Mouse (Mus musculus) neural tube, embryonic 11.5 days (tissue): Measurements from ENCODE around the gene Rrn3. TPM values are rescaled to one million over a fixed set of nuclear protein-coding genes. Genes with fewer than 3 reads are reported as not detected.

Experiments used
- ATAC-seq: fragments of 200-750 bp; cut with Nextera tagmentation; 2 replicates; pipeline ENCODE4 v1.8.0; 2017; ENCODE audit warnings: moderate number of reproducible peaks, mild to moderate bottlenecking, moderate TSS enrichment, moderate library complexity; ENCODE audit not compliant: insufficient read depth, low FRiP score, low TSS enrichment
- DNase-seq: peaks from one replicate; pipeline ENCODE4 v3.0.0-alpha.2; 2015; ENCODE audit warnings: low spot score
- H3K27ac ChIP-seq: fragments of 300-500 bp; sonication (generic); 2 replicates; pipeline ENCODE4 v1.5.1; 2014; ENCODE audit warnings: low read depth, mild to moderate bottlenecking, low read length
- H3K27me3 ChIP-seq: fragments of 300-500 bp; sonication (generic); 2 replicates; pipeline ENCODE4 v1.6.1; 2014; ENCODE audit warnings: mild to moderate bottlenecking, low read length, mixed read lengths; ENCODE audit not compliant: control insufficient read depth, insufficient read depth
- H3K36me3 ChIP-seq: fragments of 300-500 bp; sonication (generic); 2 replicates; pipeline ENCODE4 v1.6.1; 2014; ENCODE audit warnings: mild to moderate bottlenecking, low read length, moderate library complexity, mixed read lengths; ENCODE audit not compliant: control insufficient read depth, insufficient read depth
- H3K4me1 ChIP-seq: fragments of 300-500 bp; sonication (generic); 2 replicates; pipeline ENCODE4 v1.6.1; 2014; ENCODE audit warnings: low read length, mixed read lengths; ENCODE audit not compliant: control insufficient read depth, insufficient read depth
- H3K4me2 ChIP-seq: fragments of 300-500 bp; sonication (generic); 2 replicates; pipeline ENCODE4 v1.6.1; 2014; ENCODE audit warnings: low read depth, mild to moderate bottlenecking, moderate library complexity
- H3K4me3 ChIP-seq: fragments of 300-500 bp; sonication (generic); 2 replicates; pipeline ENCODE4 v1.5.1; 2014; ENCODE audit warnings: low read depth, low read length
- H3K9ac ChIP-seq: fragments of 300-500 bp; sonication (generic); 2 replicates; pipeline ENCODE4 v1.6.1; 2014; ENCODE audit warnings: mild to moderate bottlenecking, low read length
- H3K9me3 ChIP-seq: fragments of 300-500 bp; sonication (generic); 2 replicates; pipeline ENCODE4 v1.6.1; 2016; ENCODE audit warnings: low read length; ENCODE audit not compliant: control insufficient read depth
- WGBS: fragments of 180-500 bp; shearing (Covaris S2); extraction: QIAGEN DNeasy Blood & Tissue Kit; methylation state at CpG from one replicate; pipeline ENCODE4 v1.1.7; 2014; 5-methylcytosine and 5-hydroxymethylcytosine counted together
- polyA plus RNA-seq: library from polyadenylated mRNA; unstranded; fragments of >200 nt; fragmentation: Nextera tagmentation; extraction: Ambion mirVana; gene quantifications from 2 replicates; pipeline ENCODE4 v1.2.1, GENCODE M21; 2014

The Rrn3 gene
- polyA plus RNA-seq, 1 experiment from 2014 or later: 124 TPM

GRCm38 (mm10) chr16:13804666-13805065, 24.2 kb downstream of the Rrn3 start:
- Histone ChIP-seq H3K27ac (no peak overlapping the region), H3K27me3 (no peaks in the 10 kb centered on the region), H3K9me3 (no peaks in the 10 kb centered on the region), H3K4me1 (no peaks in the 10 kb centered on the region), H3K4me3 (no peak overlapping the region), H3K9ac (no peak overlapping the region), H3K36me3 (peaks cover 14% of the 10 kb centered on the region), H3K4me2 (no peak overlapping the region)
- ATAC-seq: no peak
- no peak for DNase-seq
- 91% methylated on average over 5 of the region's 5 CpGs for WGBS

- 93% methylated on average over 4 of the region's 4 CpGs for WGBS
- DNase-seq: no peak
- peaks cover 19% of the 10 kb centered on the region for H3K36me3 ChIP-seq
- no peak overlapping the region for H3K27ac ChIP-seq
- H3K9ac ChIP-seq: no peak overlapping the region
- no peaks in the 10 kb centered on the region for H3K27me3 ChIP-seq
- no peak overlapping the region for H3K4me3 ChIP-seq
- no peak overlapping the region for H3K4me2 ChIP-seq
- ATAC-seq: no peak
- no peaks in the 10 kb centered on the region for H3K4me1 ChIP-seq
- no peaks in the 10 kb centered on the region for H3K9me3 ChIP-seq
Observed at GRCm38 (mm10) chr16:13807616-13808015, 27.1 kb downstream of the Rrn3 start.

DNA sequence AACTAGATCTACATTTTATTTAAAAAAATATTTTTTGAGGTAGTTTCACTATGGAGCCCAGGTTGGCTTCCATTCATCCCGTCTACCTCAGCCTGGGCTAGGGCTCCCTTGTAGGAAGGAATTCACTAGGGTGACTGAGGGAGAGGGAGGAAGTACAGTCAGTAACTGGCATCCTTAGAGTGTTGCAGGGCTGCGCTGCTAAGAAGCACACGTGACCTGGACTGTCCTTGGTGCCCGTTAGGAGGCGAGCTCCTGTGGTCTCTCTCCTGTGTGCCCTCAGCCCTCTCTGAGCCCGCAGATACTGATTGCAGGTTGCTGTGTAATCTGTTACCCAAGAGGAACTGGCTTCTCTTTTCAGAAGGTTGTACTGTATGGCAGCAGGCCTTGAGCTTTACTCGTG, 27.9 kb downstream of the Rrn3 start:
- ATAC-seq (no peak), DNase-seq (no peak)
- Histone ChIP-seq H3K9ac (no peak overlapping the region), H3K4me3 (no peak overlapping the region), H3K36me3 (peaks cover 23% of the 10 kb centered on the region), H3K27me3 (no peaks in the 10 kb centered on the region), H3K4me2 (no peak overlapping the region), H3K9me3 (no peaks in the 10 kb centered on the region), H3K27ac (no peak overlapping the region), H3K4me1 (no peaks in the 10 kb centered on the region)
- 95% methylated on average over 7 of the region's 7 CpGs for WGBS

- no peaks in the 10 kb centered on the region for H3K4me1 ChIP-seq
- 94% methylated on average over 6 of the region's 6 CpGs for WGBS
- ATAC-seq (no peak), DNase-seq (no peak)
- no peaks in the 10 kb centered on the region for H3K27me3 ChIP-seq
- no peak overlapping the region for H3K9ac ChIP-seq
- no peak overlapping the region for H3K4me3 ChIP-seq
- H3K27ac ChIP-seq: no peak overlapping the region
- no peaks in the 10 kb centered on the region for H3K9me3 ChIP-seq
- peaks cover 25% of the 10 kb centered on the region for H3K36me3 ChIP-seq
- no peak overlapping the region for H3K4me2 ChIP-seq
Observed at GRCm38 (mm10) chr16:13812152-13812551, 31.6 kb downstream of the Rrn3 start.

DNA sequence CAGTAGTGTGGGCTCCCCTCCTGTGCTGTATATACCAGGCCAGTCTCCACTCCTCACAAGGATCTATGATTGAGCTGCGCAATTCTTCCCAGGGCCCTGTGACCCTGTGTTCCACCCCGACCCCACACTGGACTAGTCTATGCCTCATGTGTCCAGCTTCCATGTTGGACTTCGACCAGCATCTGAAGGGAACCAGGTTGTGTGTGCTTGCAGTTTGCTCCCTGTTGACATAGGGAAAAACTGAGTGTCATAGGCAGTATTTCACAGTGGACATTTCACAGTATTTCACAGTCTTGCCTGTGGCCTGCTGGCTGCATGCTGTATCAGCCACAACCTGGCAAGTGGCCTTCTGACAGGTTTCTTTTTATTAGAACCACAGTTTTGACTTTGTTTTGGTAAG, 32.7 kb downstream of the Rrn3 start:
- no peaks in the 10 kb centered on the region for H3K9me3 ChIP-seq
- WGBS: 99% methylated on average over 3 of the region's 3 CpGs
- no peaks in the 10 kb centered on the region for H3K27me3 ChIP-seq
- no peak for ATAC-seq
- no peak overlapping the region for H3K27ac ChIP-seq
- H3K9ac ChIP-seq: no peak overlapping the region
- H3K4me2 ChIP-seq: no peak overlapping the region
- H3K36me3 ChIP-seq: peaks cover 25% of the 10 kb centered on the region
- no peak for DNase-seq
- no peak overlapping the region for H3K4me3 ChIP-seq
- no peaks in the 10 kb centered on the region for H3K4me1 ChIP-seq

- peak; percentile 97 for DNase-seq
- Histone ChIP-seq H3K4me3 (peak within 1 kb of the TSS; percentile 75), H3K36me3 (peaks cover 2% of the 10 kb centered on the region; the same call in 1 of the 2 replicates), H3K4me2 (peak within 1 kb of the TSS; percentile 77), H3K9ac (peak within 1 kb of the TSS; percentile 81), H3K27me3 (no peaks in the 10 kb centered on the region), H3K9me3 (no peaks in the 10 kb centered on the region), H3K4me1 (no peaks in the 10 kb centered on the region), H3K27ac (peak within 1 kb of the TSS; percentile 90)
- ATAC-seq: peak; percentile 96
- WGBS: under 1% methylated on average over 57 of the region's 58 CpGs
Observed at GRCm38 (mm10) chr16:13818560-13819393, 38.3 kb downstream of the Rrn3 start, which contains the start of gene Ntan1. Gene Ntan1, plus strand, starts transcription at chr16:13818845.

GRCm38 (mm10) chr16:13819394-13819743, 38.9 kb downstream of the Rrn3 start:
- no peaks in the 10 kb centered on the region for H3K36me3 ChIP-seq
- ATAC-seq: peak; percentile 56
- H3K27me3 ChIP-seq: no peaks in the 10 kb centered on the region
- H3K9me3 ChIP-seq: no peaks in the 10 kb centered on the region
- H3K4me1 ChIP-seq: no peaks in the 10 kb centered on the region
- no peak for DNase-seq
- peak overlapping the region; percentile 81 for H3K9ac ChIP-seq
- 0% methylated on average over 36 of the region's 36 CpGs for WGBS
- peak overlapping the region; percentile 77 for H3K4me2 ChIP-seq
- H3K4me3 ChIP-seq: peak overlapping the region; percentile 75
- H3K27ac ChIP-seq: peak overlapping the region; percentile 90

DNA sequence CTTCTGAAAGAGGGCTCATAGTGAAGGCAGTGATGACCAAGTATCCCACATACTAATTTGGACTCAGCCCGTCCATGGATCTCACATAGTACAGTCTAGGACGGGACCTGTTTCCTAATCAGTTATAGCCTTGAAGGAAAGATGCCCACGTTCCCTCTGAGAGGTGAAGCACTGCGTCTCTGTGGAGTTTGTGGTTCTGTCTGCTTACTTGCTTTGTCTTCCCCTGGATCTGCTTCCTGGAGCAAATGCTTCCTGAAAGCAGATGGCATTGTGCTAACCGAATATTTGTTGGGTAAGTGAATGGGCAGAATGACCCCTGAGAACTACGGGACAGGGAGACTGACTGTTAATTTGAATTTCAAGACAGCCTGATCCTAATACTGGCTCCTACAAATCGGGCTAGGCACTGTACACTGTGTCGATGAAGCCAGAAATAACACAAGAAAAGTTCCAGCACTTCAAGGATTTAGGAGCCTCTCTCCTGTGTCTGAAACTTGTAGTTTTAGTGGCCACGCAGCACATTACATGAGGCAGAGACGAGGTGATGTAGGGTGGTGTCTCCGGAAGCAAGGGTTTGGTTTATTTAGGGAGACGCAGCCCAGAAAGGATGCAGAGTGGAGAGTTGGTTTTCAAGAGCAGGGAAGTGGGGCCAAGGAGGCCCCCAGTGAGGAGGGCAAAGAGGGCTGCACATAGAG, 39.4 kb downstream of the Rrn3 start:
- ATAC-seq: no peak
- no peaks in the 10 kb centered on the region for H3K36me3 ChIP-seq
- H3K27ac ChIP-seq: no peak overlapping the region
- no peaks in the 10 kb centered on the region for H3K9me3 ChIP-seq
- peak overlapping the region; percentile 75 for H3K4me3 ChIP-seq
- 46% methylated on average over 12 of the region's 12 CpGs for WGBS
- H3K4me2 ChIP-seq: peak overlapping the region; percentile 77
- DNase-seq: peak; percentile 32
- H3K4me1 ChIP-seq: no peaks in the 10 kb centered on the region
- H3K27me3 ChIP-seq: no peaks in the 10 kb centered on the region
- H3K9ac ChIP-seq: peak overlapping the region; percentile 81

DNA sequence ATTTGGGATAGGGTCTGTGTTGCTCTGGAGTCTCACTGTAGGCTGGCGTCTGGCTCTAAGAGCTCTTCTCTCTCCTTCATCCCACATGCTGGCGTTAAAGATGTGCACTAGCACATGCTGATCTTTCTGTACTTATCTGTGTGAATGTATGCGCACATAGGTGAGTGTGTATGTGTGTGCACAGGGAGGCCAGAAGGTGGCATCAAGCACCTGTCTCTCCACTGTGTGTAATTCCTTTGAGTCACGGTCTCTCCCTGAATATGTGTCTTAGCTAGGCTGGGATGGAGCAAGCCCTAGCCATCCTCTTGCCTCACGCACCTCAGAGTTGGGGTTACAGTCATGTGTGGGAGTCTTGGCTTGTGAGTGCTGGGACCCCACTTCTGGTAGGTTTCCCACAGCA, 40.3 kb downstream of the Rrn3 start:
- WGBS: 94% methylated on average over 5 of the region's 5 CpGs
- Histone ChIP-seq H3K9ac (no peak overlapping the region), H3K27ac (no peak overlapping the region), H3K36me3 (no peaks in the 10 kb centered on the region), H3K27me3 (no peaks in the 10 kb centered on the region), H3K4me2 (no peak overlapping the region), H3K4me1 (no peaks in the 10 kb centered on the region), H3K9me3 (no peaks in the 10 kb centered on the region), H3K4me3 (no peak overlapping the region)
- no peak for ATAC-seq
- DNase-seq: no peak
